27 mouse cellular contexts compared by ENCODE assay signal in the genomic region with DNA sequence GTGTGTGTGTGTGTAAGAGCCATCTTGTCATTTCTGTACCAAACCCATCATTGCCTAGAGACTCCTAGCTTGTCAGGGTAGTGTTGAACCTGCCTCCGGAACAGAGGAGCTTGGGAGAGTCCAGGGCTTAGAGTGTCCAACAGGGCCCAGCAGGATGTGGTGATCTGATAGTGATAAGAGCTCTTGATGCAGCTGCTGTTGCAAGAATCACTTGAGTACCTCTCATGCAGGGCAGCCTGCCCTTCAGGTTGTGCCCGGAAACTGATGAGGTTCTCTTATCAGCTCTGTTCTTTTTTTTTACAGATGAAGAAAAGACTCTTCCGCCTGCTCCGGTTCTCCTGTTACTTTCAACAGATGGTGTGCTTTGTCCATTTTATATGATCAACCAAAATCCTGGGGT. TPM values are rescaled to one million over a fixed set of nuclear protein-coding genes. Genes with fewer than 3 reads are reported as not detected.
DNase-seq lines count a peak whose midpoint lies in the region; ATAC-seq lines count a peak whose summit lies in the region.
"Had no signal": no experiment of that assay in that cellular context is flagged by ENCODE, and none has a peak within 500 bp of the region (broad histone marks: within the 10 kb centered on the region; RNA-seq: fewer than 3 reads in every experiment).

No protein-coding gene starts in this region.

- H3K9me3 ChIP-seq in kidney, embryonic 15.5 days (replicated peaks), result no peaks in the 10 kb centered on the region
- H3K9me3 ChIP-seq: G1E; heart, embryonic 12.5 days; heart, embryonic 15.5 days; hindbrain, embryonic 10.5 days; hindbrain, embryonic 13.5 days had no signal

- H3K9ac ChIP-seq in kidney, embryonic 15.5 days, result no peak overlapping the region
- H3K9ac ChIP-seq: forebrain, postnatal 0 days; heart, embryonic 12.5 days; heart, embryonic 15.5 days; hindbrain, embryonic 13.5 days had no signal

- no peak overlapping the region for H3K27ac ChIP-seq in kidney, embryonic 15.5 days
- H3K27ac ChIP-seq: gastrocnemius, adult 2 months; heart, embryonic 15.5 days; hindbrain, embryonic 10.5 days; hindbrain, embryonic 13.5 days had no signal

- H3K4me1 ChIP-seq in kidney, embryonic 15.5 days, result no peaks in the 10 kb centered on the region
- H3K4me1 ChIP-seq: heart, embryonic 12.5 days; heart, embryonic 15.5 days; hindbrain, embryonic 10.5 days; hindbrain, embryonic 13.5 days had no signal

- DNase-seq in lung, adult 18-20 months, result peak; percentile 71 to 78
- peak; percentile 54 for DNase-seq in lung, postnatal 10 days
- DNase-seq in lung, postnatal 36 days, result peak; percentile 83
- no peak for DNase-seq in kidney, postnatal 36 days
- no peak for DNase-seq in right cerebral cortex, postnatal 25 days
- DNase-seq in kidney, postnatal 14 days, result no peak
- DNase-seq: adrenal gland, postnatal 10 days; B cell, adult 2 months; cerebellum, adult 11-12 months; cerebellum, adult 8-10 months; cerebellum, postnatal 10 days; forebrain, postnatal 0 days; gastrocnemius, adult 2 months; gastrocnemius, postnatal 14 days; heart, adult 11 months; heart, postnatal 10 days; heart, postnatal 36 days had no signal

- no peaks in the 10 kb centered on the region for H3K27me3 ChIP-seq in kidney, embryonic 15.5 days
- H3K27me3 ChIP-seq: CH12.LX; heart, embryonic 12.5 days; heart, embryonic 15.5 days; hindbrain, embryonic 13.5 days; Patski had no signal

- WGBS in kidney, embryonic 15.5 days, result 93% methylated on average over 4 of the region's 4 CpGs

- H3K4me3 ChIP-seq in kidney, embryonic 15.5 days (replicated peaks), result no peak overlapping the region
- H3K4me3 ChIP-seq: gastrocnemius, adult 2 months; heart, embryonic 12.5 days; heart, embryonic 15.5 days; hindbrain, embryonic 10.5 days; hindbrain, embryonic 13.5 days had no signal

- ATAC-seq in kidney, embryonic 15.5 days (replicated peaks; ENCODE audit: low FRiP score), result no peak
- ATAC-seq: forebrain, embryonic 14.5 days; forebrain, postnatal 0 days; hindbrain, embryonic 16.5 days; Patski had no signal

- H3K36me3 ChIP-seq in kidney, embryonic 15.5 days, result peaks cover 99% of the 10 kb centered on the region

- no peak overlapping the region for H3K4me2 ChIP-seq in kidney, embryonic 15.5 days
- H3K4me2 ChIP-seq: heart, embryonic 12.5 days; heart, embryonic 15.5 days; hindbrain, embryonic 13.5 days had no signal

RNA-seq across cellular contexts. Expression of a gene that starts 16.7 kb away (rescaled TPM):
- polyA plus RNA-seq in kidney, embryonic 15.5 days (2015; fragmentation: Nextera tagmentation; extraction: Ambion mirVana), result 91.5 and 94.7 TPM in 2 replicates

RNA-seq across cellular contexts. Expression of a gene that starts 41.0 kb away (rescaled TPM):
- polyA plus RNA-seq in kidney, embryonic 15.5 days (2015; fragmentation: Nextera tagmentation; extraction: Ambion mirVana), result 75.5 and 76.3 TPM in 2 replicates
- polyA plus RNA-seq: G1E had no signal

Comparison
In these comparisons a context has a peak if more than half of its experiments do, and no peak if none do; other contexts are left out.
1. DNase-seq: peak in lung, adult 18-20 months (2 of 2), lung, postnatal 10 days (single experiment) and lung, postnatal 36 days (single experiment); none in kidney, postnatal 36 days (0 of 2), right cerebral cortex, postnatal 25 days (single experiment) and kidney, postnatal 14 days (single experiment).